Mouse (Mus musculus) midbrain, postnatal 0 days (tissue): ENCODE results near the gene Fat3. TPM values are rescaled to one million over a fixed set of nuclear protein-coding genes. Genes with fewer than 3 reads are reported as not detected.

ENCODE experiments used
- ATAC-seq: fragments of 200-750 bp; cut with Nextera tagmentation; 2 replicates; pipeline ENCODE4 v1.8.0; 2017; ENCODE audit warnings: moderate number of reproducible peaks, mild to moderate bottlenecking, moderate TSS enrichment, moderate library complexity; ENCODE audit not compliant: low FRiP score
- DNase-seq: peaks from one replicate; pipeline ENCODE4 v3.0.0-alpha.2; 2015; ENCODE audit warnings: low spot score
- H3K27ac ChIP-seq: fragments of 300-500 bp; sonication (generic); 2 replicates; pipeline ENCODE4 v1.5.1; 2014; ENCODE audit warnings: low read depth, mild to moderate bottlenecking, low read length, mixed read lengths
- H3K27me3 ChIP-seq: fragments of 300-500 bp; sonication (generic); 2 replicates; pipeline ENCODE4 v1.6.1; 2014; ENCODE audit warnings: low read length, control low read depth, mixed read lengths; ENCODE audit not compliant: insufficient read depth
- H3K36me3 ChIP-seq: fragments of 300-500 bp; sonication (generic); 2 replicates; pipeline ENCODE4 v1.6.1; 2014; ENCODE audit warnings: low read length, control low read depth, mixed read lengths; ENCODE audit not compliant: insufficient read depth
- H3K4me1 ChIP-seq: fragments of 300-500 bp; sonication (generic); 2 replicates; pipeline ENCODE4 v1.6.1; 2014; ENCODE audit warnings: mild to moderate bottlenecking, control low read depth, antibody characterized with exemption, low read length, mixed read lengths; ENCODE audit not compliant: insufficient read depth
- H3K4me2 ChIP-seq: fragments of 300-500 bp; sonication (generic); 2 replicates; pipeline ENCODE4 v1.6.1; 2014; ENCODE audit warnings: low read depth, mild to moderate bottlenecking, low read length, mixed read lengths; ENCODE audit not compliant: poor library complexity, severe bottlenecking
- H3K4me3 ChIP-seq: fragments of 300-500 bp; sonication (generic); 2 replicates; pipeline ENCODE4 v1.5.1; 2014; ENCODE audit warnings: low read depth, mild to moderate bottlenecking, low read length, moderate library complexity
- H3K9ac ChIP-seq: fragments of 300-500 bp; sonication (generic); replicated peaks from 2 replicates; pipeline ENCODE4 v1.6.1; 2014; ENCODE audit warnings: mild to moderate bottlenecking, low read length, moderate library complexity, mixed read lengths; ENCODE audit not compliant: poor library complexity, severe bottlenecking
- H3K9me3 ChIP-seq: fragments of 300-500 bp; sonication (generic); 2 replicates; pipeline ENCODE4 v1.6.1; 2016; ENCODE audit warnings: low read length, control low read depth
- CTCF ChIP-seq: IDR thresholded peaks from 2 replicates; pipeline ENCODE4 v1.5.1; 2016; ENCODE audit warnings: antibody characterized with exemption, mild to moderate bottlenecking
- WGBS: fragments of 180-500 bp; shearing (Covaris S2); extraction: QIAGEN DNeasy Blood & Tissue Kit; methylation state at CpG from one replicate; pipeline ENCODE4 v1.1.7; 2014; 5-methylcytosine and 5-hydroxymethylcytosine counted together
- polyA plus RNA-seq: library from polyadenylated mRNA; unstranded; fragments of >200 nt; fragmentation: Nextera tagmentation; extraction: Ambion mirVana; gene quantifications from 2 replicates; pipeline ENCODE4 v1.2.1, GENCODE M21; 2015
- total RNA-seq: library from RNA; depleted of rRNA; stranded (reverse); fragments of >200 nt; gene quantifications from 2 replicates; pipeline ENCODE4 v1.2.3, GENCODE M21; 2014

The Fat3 gene
- total and polyA plus RNA-seq, 2 experiments from 2014 or later = 7.6 to 63.7 TPM

GRCm38 (mm10) chr9:16011382-16011781 is 489.7 kb downstream of the Fat3 start:
- no peak overlapping the region for H3K9ac ChIP-seq
- WGBS = 94% methylated on average over 3 of the region's 3 CpGs
- H3K9me3 ChIP-seq = no peaks in the 10 kb centered on the region
- no peaks in the 10 kb centered on the region for H3K36me3 ChIP-seq
- H3K4me2 ChIP-seq = no peak overlapping the region
- TF ChIP-seq CTCF = no peak
- no peaks in the 10 kb centered on the region for H3K4me1 ChIP-seq
- H3K27me3 ChIP-seq = no peaks in the 10 kb centered on the region
- ATAC-seq (no peak), DNase-seq (no peak)
- no peak overlapping the region for H3K4me3 ChIP-seq
- H3K27ac ChIP-seq = no peak overlapping the region

- Histone ChIP-seq H3K27ac (no peak overlapping the region), H3K27me3 (no peaks in the 10 kb centered on the region), H3K4me2 (no peak overlapping the region), H3K4me3 (no peak overlapping the region), H3K36me3 (no peaks in the 10 kb centered on the region), H3K9ac (no peak overlapping the region), H3K9me3 (no peaks in the 10 kb centered on the region), H3K4me1 (no peaks in the 10 kb centered on the region)
- WGBS = 78% methylated on average over 5 of the region's 5 CpGs
- TF ChIP-seq CTCF = no peak
- DNase-seq (no peak), ATAC-seq (no peak)
These were observed 493.6 kb downstream of the Fat3 start for GRCm38 (mm10) chr9:16007516-16007915.

- no peaks in the 10 kb centered on the region for H3K4me1 ChIP-seq
- no peaks in the 10 kb centered on the region for H3K9me3 ChIP-seq
- H3K36me3 ChIP-seq = peaks cover 9% of the 10 kb centered on the region
- no peak overlapping the region for H3K27ac ChIP-seq
- H3K4me3 ChIP-seq = no peak overlapping the region
- no peaks in the 10 kb centered on the region for H3K27me3 ChIP-seq
- no peak overlapping the region for H3K9ac ChIP-seq
- no peak for DNase-seq
- H3K4me2 ChIP-seq = no peak overlapping the region
- 82% methylated on average over 1 of the region's 1 CpGs for WGBS
- ATAC-seq = no peak
- TF ChIP-seq CTCF = no peak
These were observed 498.1 kb downstream of the Fat3 start for GRCm38 (mm10) chr9:16002991-16003390.

GRCm38 (mm10) chr9:15994762-15995161 is 506.3 kb downstream of the Fat3 start:
- Histone ChIP-seq H3K4me1 (no peaks in the 10 kb centered on the region), H3K27ac (no peak overlapping the region), H3K9ac (no peak overlapping the region), H3K36me3 (peaks cover 16% of the 10 kb centered on the region), H3K4me3 (no peak overlapping the region), H3K4me2 (no peak overlapping the region), H3K27me3 (no peaks in the 10 kb centered on the region), H3K9me3 (no peaks in the 10 kb centered on the region)
- peak; percentile 37 for DNase-seq
- no peak for TF ChIP-seq CTCF
- 0 out of 2 replicates have a peak, but pooled peaks have one; percentile 41 for ATAC-seq
- WGBS = 51% methylated on average over 7 of the region's 7 CpGs

GRCm38 (mm10) chr9:15994177-15994576 is 506.9 kb downstream of the Fat3 start:
- no peak for TF ChIP-seq CTCF
- no peak overlapping the region for H3K4me3 ChIP-seq
- WGBS = 54% methylated on average over 4 of the region's 4 CpGs
- peak; percentile 25 for DNase-seq
- H3K9me3 ChIP-seq = no peaks in the 10 kb centered on the region
- no peaks in the 10 kb centered on the region for H3K4me1 ChIP-seq
- H3K27me3 ChIP-seq = no peaks in the 10 kb centered on the region
- no peak overlapping the region for H3K4me2 ChIP-seq
- peaks cover 14% of the 10 kb centered on the region for H3K36me3 ChIP-seq
- ATAC-seq = no peak
- H3K27ac ChIP-seq = no peak overlapping the region
- H3K9ac ChIP-seq = no peak overlapping the region

- no peak for TF ChIP-seq CTCF
- Histone ChIP-seq H3K36me3 (peaks cover 11% of the 10 kb centered on the region; the same call in 1 of the 2 replicates), H3K4me3 (no peak overlapping the region), H3K9ac (no peak overlapping the region), H3K4me2 (no peak overlapping the region), H3K27ac (no peak overlapping the region), H3K9me3 (no peaks in the 10 kb centered on the region), H3K27me3 (no peaks in the 10 kb centered on the region), H3K4me1 (no peaks in the 10 kb centered on the region)
- DNase-seq = peak; percentile 12
- no peak for ATAC-seq
- WGBS = 58% methylated on average over 7 of the region's 7 CpGs
These were observed 508.8 kb downstream of the Fat3 start for GRCm38 (mm10) chr9:15992158-15992846.
